Mouse (Mus musculus) hindbrain, embryonic 13.5 days (tissue): ENCODE data around the gene Reck. TPM values are rescaled to one million over a fixed set of nuclear protein-coding genes. Genes with fewer than 3 reads are reported as not detected.

Experiments used
- ATAC-seq: fragments of 200-750 bp; cut with Nextera tagmentation; 2 replicates; pipeline ENCODE4 v1.8.0; 2017; ENCODE audit warnings: moderate TSS enrichment; ENCODE audit not compliant: low FRiP score
- H3K27ac ChIP-seq: fragments of 300-500 bp; sonication (generic); 2 replicates; pipeline ENCODE4 v1.5.1; 2015; ENCODE audit warnings: inconsistent platforms, mild to moderate bottlenecking, moderate library complexity
- H3K27me3 ChIP-seq: fragments of 300-500 bp; sonication (generic); 2 replicates; pipeline ENCODE4 v1.6.1; 2015; ENCODE audit warnings: mild to moderate bottlenecking, inconsistent platforms
- H3K36me3 ChIP-seq: fragments of 300-500 bp; sonication (generic); 2 replicates; pipeline ENCODE4 v1.6.1; 2015; ENCODE audit warnings: mild to moderate bottlenecking, inconsistent platforms
- H3K4me1 ChIP-seq: fragments of 300-500 bp; sonication (generic); replicated peaks from 2 replicates; pipeline ENCODE4 v1.6.1; 2015; ENCODE audit warnings: inconsistent platforms
- H3K4me2 ChIP-seq: fragments of 300-500 bp; sonication (generic); 2 replicates; pipeline ENCODE4 v1.6.1; 2015; ENCODE audit warnings: inconsistent platforms, mild to moderate bottlenecking, moderate library complexity
- H3K4me3 ChIP-seq: fragments of 300-500 bp; sonication (generic); 2 replicates; pipeline ENCODE4 v1.5.1; 2015; ENCODE audit warnings: mild to moderate bottlenecking, inconsistent platforms
- H3K9ac ChIP-seq: fragments of 300-500 bp; sonication (generic); 2 replicates; pipeline ENCODE4 v1.6.1; 2015; ENCODE audit warnings: mild to moderate bottlenecking, inconsistent platforms
- H3K9me3 ChIP-seq: fragments of 300-500 bp; sonication (generic); 2 replicates; pipeline ENCODE4 v1.6.1; 2016; ENCODE audit warnings: inconsistent platforms
- WGBS: fragments of 180-500 bp; shearing (Covaris S2); methylation state at CpG from one replicate; pipeline ENCODE4 v1.1.7; 2015; 5-methylcytosine and 5-hydroxymethylcytosine counted together
- polyA plus RNA-seq: library from polyadenylated mRNA; unstranded; fragments of >200 nt; fragmentation: Nextera tagmentation; extraction: Ambion mirVana; gene quantifications from 2 replicates; pipeline ENCODE4 v1.2.1, GENCODE M21; 2015

The Reck gene
- polyA plus RNA-seq, 1 experiment from 2014 or later, result 6.3 TPM

DNA sequence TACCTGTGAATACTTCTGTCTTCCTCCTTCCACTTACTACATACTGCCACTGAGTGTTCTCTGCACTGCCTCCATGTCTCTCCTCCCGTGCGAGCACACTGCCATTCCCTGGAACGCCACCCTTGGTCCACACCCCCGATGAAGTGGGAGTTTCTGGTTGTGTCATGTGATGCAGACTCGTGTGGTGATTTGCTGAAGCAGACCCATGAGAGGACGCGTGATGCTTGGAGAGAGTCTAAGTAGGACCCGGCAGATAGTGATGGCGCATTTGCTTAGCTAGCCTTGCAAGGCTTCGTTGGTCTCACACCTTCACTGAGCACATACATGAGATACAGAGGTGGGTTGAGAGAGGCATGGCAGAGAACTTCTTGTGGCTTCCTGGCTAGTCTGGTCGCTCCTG is 117.7 kb downstream of the Reck start:
- Histone ChIP-seq H3K27ac (no peak overlapping the region), H3K36me3 (no peaks in the 10 kb centered on the region), H3K4me3 (no peak overlapping the region), H3K4me1 (no peaks in the 10 kb centered on the region), H3K4me2 (no peak overlapping the region), H3K27me3 (no peaks in the 10 kb centered on the region), H3K9me3 (no peaks in the 10 kb centered on the region), H3K9ac (no peak overlapping the region)
- 90% methylated on average over 11 of the region's 11 CpGs for WGBS
- ATAC-seq, result no peak

DNA sequence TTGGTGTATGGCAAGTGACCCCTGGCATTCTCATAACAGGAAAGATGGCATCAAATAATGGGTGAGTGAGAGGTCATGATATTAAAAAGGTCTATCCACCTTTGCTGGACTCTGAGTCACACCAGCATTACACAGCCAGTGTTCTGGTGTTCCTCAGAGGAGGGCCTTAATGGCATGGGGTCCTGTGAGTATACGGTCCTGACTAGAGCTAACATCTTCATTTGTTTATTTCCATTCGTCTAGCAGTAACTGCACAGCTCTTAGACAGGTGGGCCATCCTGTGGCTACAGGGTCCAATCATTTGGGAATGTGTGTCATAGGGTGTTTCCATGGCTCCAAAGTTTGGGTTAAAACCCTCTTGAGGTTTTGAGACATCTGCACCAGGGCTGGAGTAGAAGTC is 119.0 kb downstream of the Reck start:
- H3K36me3 ChIP-seq, result no peaks in the 10 kb centered on the region
- H3K27me3 ChIP-seq, result no peaks in the 10 kb centered on the region
- no peak for ATAC-seq
- no peaks in the 10 kb centered on the region for H3K4me1 ChIP-seq
- H3K9ac ChIP-seq, result no peak overlapping the region
- H3K4me3 ChIP-seq, result no peak overlapping the region
- H3K27ac ChIP-seq, result no peak overlapping the region
- H3K4me2 ChIP-seq, result no peak overlapping the region
- H3K9me3 ChIP-seq, result no peaks in the 10 kb centered on the region
- 73% methylated on average over 2 of the region's 2 CpGs for WGBS

Other genes starting within 250 kb of the Reck start
- 17.1 and 18.5 TPM in 2 replicates for gene Npr2, start 243.6 kb upstream of the Reck start, polyA plus RNA-seq
- gene Spag8, start 221.9 kb upstream of the Reck start, polyA plus RNA-seq, result 6.1 and 8.4 TPM in 2 replicates
- gene Hint2, start 219.1 kb upstream of the Reck start, polyA plus RNA-seq, result 74.8 and 78.6 TPM in 2 replicates
- gene Tmem8b, start 206.6 kb upstream of the Reck start, polyA plus RNA-seq, result 16.2 and 16.6 TPM in 2 replicates
- gene Fam221b, start 206.4 kb upstream of the Reck start, polyA plus RNA-seq, result 2.3 and 2.8 TPM in 2 replicates
- not detected in 2 replicates for gene Olfr70, start 174.7 kb upstream of the Reck start, polyA plus RNA-seq
- gene Olfr71, start 165.3 kb upstream of the Reck start, polyA plus RNA-seq, result not detected in 2 replicates
- 0.18 and 0.35 TPM in 2 replicates for gene Hrct1, start 148.3 kb upstream of the Reck start, polyA plus RNA-seq
- not detected in 2 replicates for gene Spaar, start 145.5 kb upstream of the Reck start, polyA plus RNA-seq
- not detected in 2 replicates for gene Olfr159, start 104.5 kb upstream of the Reck start, polyA plus RNA-seq
- gene Olfr156, start 51.6 kb upstream of the Reck start, polyA plus RNA-seq, result not detected in 2 replicates
- not detected in 2 replicates for gene Olfr157, start 35.3 kb upstream of the Reck start, polyA plus RNA-seq
- gene Olfr155, start 24.0 kb upstream of the Reck start, polyA plus RNA-seq, result not detected in 2 replicates
- 48.5 TPM in 2 replicates for gene Glipr2, start 81.9 kb downstream of the Reck start, polyA plus RNA-seq
- gene Ccin, start 108.0 kb downstream of the Reck start, polyA plus RNA-seq, result not detected in 2 replicates
- gene Clta, start 128.9 kb downstream of the Reck start, polyA plus RNA-seq, result 320 and 330 TPM in 2 replicates
- 23.6 and 24.1 TPM in 2 replicates for gene Gne, start 208.6 kb downstream of the Reck start, polyA plus RNA-seq